Mouse (Mus musculus): ENCODE data around the gene Zdhhc8.

The Zdhhc8 gene

GRCm38 (mm10) chr16:18231451-18231850 lies 3.5 kb downstream of the Zdhhc8 start:
- in situ Hi-C loops (cut with MboI, MseI) = no loop called here

GRCm38 (mm10) chr16:18231047-18231446 lies 3.9 kb downstream of the Zdhhc8 start:
- in situ Hi-C loops (cut with MboI, MseI) = no loop called here

DNA sequence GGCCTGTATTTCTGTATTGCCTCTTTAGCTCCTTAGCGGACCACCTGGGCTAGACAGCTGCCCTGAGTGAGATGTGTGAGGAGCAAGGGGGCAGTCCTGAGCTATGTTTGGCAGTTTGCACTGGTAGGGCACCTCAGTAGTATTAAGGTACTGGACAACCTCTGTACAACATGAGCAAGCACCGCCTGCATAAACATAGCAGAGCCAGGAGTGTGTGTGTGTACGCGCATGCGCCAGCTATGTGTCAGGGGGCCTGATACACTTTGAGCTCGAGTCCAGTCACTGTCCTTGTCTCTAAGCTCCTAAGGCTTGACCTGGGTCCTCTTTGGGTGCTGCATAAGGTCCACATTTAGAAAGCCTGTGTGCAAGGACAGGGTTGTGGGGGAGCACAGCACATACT lies 4.3 kb downstream of the Zdhhc8 start:
- in situ Hi-C loops (cut with MboI, MseI) = no loop called here

GRCm38 (mm10) chr16:18229622-18230021 lies 5.3 kb downstream of the Zdhhc8 start:
- in situ Hi-C loops (cut with MboI, MseI) = no loop called here

GRCm38 (mm10) chr16:18228856-18229255 lies 6.1 kb downstream of the Zdhhc8 start:
- in situ Hi-C loops (cut with MboI, MseI) = no loop called here

- in situ Hi-C loops (cut with MboI, MseI) = no loop called here
These were observed 7.0 kb downstream of the Zdhhc8 start for GRCm38 (mm10) chr16:18227897-18228422.

GRCm38 (mm10) chr16:18227187-18227586 lies 7.7 kb downstream of the Zdhhc8 start:
- in situ Hi-C loops (cut with MboI, MseI) = no loop called here

- in situ Hi-C loops (cut with MboI, MseI) = no loop called here
These were observed 12.7 kb downstream of the Zdhhc8 start for GRCm38 (mm10) chr16:18222188-18222587.

DNA sequence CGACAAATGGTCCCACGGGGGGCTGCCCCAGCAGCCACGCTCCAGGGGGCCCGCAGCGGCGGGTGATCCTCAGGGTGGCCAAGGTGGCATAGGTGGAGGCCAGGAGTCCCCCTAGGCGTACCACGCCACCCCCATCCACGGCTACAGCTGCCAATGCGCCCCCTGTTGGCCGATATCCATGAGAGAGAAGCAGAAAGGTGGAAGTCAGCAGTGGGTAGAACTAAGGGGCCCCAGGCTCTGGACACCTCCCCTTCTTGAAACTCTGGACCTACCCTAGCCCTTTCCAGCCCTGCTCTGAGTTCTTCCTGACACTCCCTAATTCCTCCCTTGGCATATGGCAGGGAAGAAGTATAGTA lies 13.4 kb downstream of the Zdhhc8 start:
- in situ Hi-C loops (cut with MboI, MseI) = no loop called here

- in situ Hi-C loops (cut with MboI, MseI) = no loop called here
These were observed 13.9 kb downstream of the Zdhhc8 start for GRCm38 (mm10) chr16:18220856-18221542.

GRCm38 (mm10) chr16:18220001-18220400 lies 14.9 kb downstream of the Zdhhc8 start:
- in situ Hi-C loops (cut with MboI, MseI) = no loop called here

DNA sequence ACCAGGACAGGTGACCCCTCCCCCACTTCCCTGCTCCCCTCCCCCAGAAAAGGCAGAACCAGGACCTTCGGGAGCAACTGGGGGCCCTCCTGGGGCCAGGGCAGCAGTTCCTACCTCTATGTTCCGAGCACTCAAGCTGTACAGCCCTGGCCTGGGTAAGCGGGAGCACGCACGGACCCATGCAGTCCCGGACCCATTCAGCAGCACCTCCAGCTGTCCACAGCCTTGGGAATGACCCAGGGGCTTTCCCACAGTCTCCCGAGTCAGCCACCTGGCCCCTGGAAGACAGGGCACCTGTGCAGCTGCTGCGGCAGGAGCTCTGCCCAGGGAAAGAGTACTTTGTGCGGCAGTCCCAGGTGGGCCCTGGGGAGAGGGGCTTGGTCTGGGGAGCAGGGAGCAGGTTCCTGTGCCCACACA lies 16.3 kb downstream of the Zdhhc8 start:
- in situ Hi-C loops (cut with MboI, MseI) = no loop called here

GRCm38 (mm10) chr16:18217579-18217978 lies 17.4 kb downstream of the Zdhhc8 start, which contains the start of gene Ccdc188:
Gene Ccdc188, plus strand, starts transcription at chr16:18217879.
- in situ Hi-C loops (cut with MboI, MseI) = no loop called here

- in situ Hi-C loops (cut with MboI, MseI) = no loop called here
These were observed 20.1 kb downstream of the Zdhhc8 start for GRCm38 (mm10) chr16:18214858-18215257.

GRCm38 (mm10) chr16:18213689-18214088 lies 21.2 kb downstream of the Zdhhc8 start:
- in situ Hi-C loops (cut with MboI, MseI) = no loop called here

- in situ Hi-C loops (cut with MboI, MseI) = no loop called here
These were observed 23.3 kb downstream of the Zdhhc8 start for GRCm38 (mm10) chr16:18211417-18212171.

DNA sequence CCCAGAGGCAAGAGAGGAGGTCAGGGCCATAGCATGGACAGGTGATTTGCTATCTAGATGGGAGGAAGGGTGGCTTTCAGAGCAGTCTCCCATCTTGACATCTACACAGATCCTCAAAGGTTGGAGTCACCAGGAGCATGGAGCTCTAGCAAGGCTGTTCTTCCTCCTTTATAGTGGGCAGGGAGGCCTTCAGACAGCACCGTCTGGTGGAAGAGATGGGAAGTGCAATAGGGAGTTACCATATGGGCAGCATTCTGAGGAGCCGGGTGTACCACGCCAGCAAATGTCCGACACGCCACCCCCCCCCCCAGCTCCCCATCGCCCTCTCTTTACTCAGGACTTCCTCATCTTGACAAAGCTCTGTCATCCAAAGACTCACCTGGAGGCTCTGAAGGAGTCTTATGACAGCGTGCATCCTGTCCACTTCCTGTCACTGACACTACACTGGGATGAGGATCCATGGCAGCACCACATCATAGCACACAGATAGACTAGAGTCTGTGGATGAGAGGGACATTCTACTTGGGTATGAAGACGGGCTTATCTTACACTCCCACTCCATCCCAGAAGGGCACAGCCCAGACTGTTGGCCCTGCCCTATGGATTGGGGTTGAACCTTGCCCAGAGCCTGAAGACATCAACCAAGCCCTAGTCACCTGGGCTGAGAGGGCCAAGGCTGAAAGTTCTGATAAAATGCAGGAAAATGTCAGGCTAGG lies 24.1 kb downstream of the Zdhhc8 start:
- in situ Hi-C loops (cut with MboI, MseI) = no loop called here

DNA sequence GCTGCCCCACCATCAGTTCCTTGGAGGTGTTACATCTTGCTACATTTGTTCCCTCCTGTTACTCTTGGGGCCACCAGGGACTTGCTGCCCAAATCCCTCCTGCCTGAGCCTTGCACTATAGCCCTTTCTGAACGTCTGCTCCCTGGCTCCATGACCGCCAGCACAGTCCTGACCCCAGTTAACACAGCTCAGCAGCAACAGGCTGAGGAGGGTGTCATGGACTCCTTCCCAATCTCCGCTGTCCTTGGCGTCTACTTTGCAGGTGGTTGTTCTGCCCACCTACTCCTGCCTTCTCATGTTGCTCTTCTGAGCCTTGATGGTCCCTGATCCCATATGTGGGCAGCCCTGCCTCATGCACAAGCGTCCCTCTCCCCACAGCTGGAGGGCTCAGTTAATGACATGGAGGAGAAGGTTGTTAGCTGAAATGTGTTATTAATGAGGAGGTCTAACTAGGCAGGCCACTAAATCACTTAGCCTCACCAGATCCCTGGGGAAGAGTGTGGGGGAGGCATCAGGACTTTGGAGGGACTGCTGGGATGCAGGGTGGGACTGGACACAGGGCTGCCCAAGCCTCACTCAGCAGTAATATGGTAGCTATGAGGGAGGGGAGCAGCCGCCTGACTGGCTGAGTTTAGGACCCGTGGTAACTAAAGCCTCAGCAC lies 31.4 kb downstream of the Zdhhc8 start:
- in situ Hi-C loops (cut with MboI, MseI) = no loop called here

DNA sequence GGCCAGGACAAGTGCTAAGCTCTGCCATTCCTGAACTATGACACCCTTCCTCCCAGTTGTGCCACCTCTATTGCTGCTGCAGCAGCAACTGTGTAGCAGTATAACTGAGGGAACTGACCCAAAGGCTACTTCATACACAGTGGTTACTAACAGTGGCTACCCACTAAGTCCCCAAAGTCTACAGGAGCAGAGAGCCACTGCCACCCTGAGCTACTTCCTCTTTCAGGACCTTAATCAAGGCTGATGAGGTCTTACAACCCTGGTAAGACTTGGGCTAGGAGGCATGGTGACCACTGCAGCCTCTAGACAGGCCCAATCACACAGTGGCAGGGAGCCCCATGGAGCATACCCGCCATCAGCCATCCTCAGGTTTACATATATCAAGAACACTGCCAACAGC lies 32.9 kb downstream of the Zdhhc8 start:
- in situ Hi-C loops (cut with MboI, MseI) = no loop called here

DNA sequence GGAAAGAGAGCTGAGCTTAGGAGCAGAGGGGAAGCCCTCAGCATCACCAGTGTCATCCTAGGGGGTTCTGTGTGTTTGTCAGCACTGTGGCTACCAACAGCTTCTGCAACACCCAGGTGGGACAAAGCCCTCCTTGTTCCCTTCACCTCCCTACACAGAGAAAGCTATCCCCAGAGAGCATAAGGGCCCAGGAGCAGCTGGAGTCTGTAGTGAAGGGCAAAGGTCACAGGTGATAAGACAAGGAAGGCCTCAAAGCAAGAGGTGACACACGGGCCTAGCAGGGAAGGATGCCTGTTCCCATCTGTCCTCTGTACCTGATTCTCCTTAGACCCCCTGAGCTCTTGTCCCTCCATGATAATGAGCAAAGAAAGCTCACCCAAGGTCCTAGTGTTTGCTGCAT lies 33.3 kb downstream of the Zdhhc8 start:
- in situ Hi-C loops (cut with MboI, MseI) = no loop called here

DNA sequence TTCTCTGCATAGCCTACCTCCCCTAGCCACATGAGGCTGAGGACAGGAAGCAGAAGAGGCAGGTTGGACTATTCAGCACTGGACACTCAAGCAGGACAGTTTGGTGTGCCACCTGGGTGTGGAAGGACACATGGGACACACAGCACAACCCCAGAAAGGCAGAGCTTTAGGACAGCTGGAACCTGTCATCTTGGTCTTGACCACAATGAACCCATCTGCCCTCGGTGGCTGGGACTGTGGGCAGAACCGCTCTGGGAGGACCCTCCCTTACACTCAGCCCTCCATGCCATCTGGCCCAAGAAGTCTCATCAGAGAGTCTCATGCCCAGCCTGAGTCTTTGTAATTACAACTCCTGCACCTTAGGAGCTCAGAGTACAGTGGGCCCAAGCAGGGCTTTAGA lies 34.9 kb downstream of the Zdhhc8 start:
- in situ Hi-C loops (cut with MboI, MseI) = no loop called here

All from T-helper 2 cell (primary cell).